Mouse (Mus musculus): Measurements from ENCODE around the gene Ngef. TPM values are rescaled to one million over a fixed set of nuclear protein-coding genes. Genes with fewer than 3 reads are reported as not detected.
A peak's percentile ranks its signal among the peaks of the same experiment; 100 is the strongest.

Ngef gene
- 177 and 210 TPM in 2 replicates for polyA plus RNA-seq (2012; rRNA removed)

DNA sequence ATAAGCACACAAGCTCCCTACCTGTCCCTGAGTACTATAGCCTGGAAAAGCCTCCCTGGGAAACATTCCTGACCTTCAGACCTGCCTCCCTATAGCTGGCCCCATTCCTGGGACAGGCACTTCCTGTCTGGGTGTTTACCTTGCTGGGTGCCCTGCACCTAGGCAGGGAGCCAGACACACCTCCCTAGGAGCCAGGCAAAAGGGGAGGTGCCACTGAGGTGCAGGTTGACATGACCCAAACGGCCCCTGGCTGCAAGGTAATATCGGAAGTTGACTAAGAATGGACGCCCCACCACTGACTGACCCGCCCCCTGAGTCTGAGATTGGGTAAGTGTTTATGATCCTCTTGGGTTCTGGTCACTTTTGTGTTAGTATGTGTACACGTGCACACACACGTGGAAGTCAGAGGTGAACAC, at the start of gene Ngef:
Gene Ngef (minus strand): TSS at position 71 of the 416 bp plus-strand sequence.
- DNase-seq (ENCODE audit: extremely low spot score in 1 of 2, low spot score in 1 of 2): no peak

DNA sequence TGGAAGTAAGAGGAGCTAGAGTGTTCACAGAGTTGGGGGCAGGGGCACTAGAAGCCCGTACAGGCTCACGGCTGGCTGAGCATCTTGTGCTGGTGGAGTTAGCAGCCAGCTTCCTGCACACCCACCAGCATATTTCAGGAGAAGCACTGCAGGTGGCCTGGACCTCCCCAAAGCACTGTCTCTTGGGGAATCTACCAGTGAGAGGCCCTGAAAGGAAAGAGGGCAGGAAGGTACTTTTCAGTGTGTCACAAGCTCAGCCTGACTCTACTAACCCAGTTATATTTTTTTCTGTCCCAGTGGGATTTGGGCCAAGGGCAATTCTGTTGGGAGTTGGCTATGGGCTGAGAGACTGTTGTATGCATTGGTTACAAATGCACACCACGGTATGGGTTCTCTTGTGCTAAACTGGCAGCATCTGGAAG, 48.2 kb upstream of the Ngef start:
- DNase-seq (ENCODE audit: extremely low spot score in 1 of 2, low spot score in 1 of 2): peak in 1 of 2 experiments; percentile 46

DNA sequence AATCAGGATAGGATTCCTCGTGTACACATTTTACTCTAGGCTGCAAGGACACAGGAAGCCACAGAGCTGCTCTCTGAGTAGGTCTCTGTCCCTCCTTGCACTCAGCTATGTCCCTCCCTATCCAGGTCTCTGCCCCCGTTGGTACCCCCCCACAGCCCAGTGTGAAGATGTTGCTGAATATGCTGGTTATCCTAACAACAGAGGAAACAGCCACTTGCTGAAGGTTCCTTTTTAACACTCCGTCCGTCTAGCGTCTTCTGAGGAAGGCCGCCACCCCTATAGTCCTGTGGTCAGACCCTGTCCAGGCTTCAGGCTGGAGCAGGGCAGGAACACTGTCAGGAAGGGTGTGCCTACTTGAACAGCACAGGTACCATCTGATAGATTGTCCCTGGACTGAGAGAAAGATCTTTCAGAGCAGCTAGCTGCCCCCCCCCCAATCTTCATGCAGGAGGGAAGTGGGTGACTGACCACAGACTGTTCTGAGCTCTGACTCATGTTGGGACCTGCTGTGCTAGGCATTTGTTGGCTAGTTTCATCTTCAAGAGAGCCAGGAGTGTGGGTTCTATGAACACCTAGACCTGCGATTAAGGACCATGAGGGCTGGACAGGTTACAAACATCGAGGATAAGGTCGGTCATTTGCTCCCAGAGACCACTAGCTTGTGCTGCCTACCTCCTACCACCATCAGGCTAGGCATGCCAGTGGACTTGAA, 47.6 kb upstream of the Ngef start:
- no peak for DNase-seq (ENCODE audit: extremely low spot score in 1 of 2, low spot score in 1 of 2)

DNA sequence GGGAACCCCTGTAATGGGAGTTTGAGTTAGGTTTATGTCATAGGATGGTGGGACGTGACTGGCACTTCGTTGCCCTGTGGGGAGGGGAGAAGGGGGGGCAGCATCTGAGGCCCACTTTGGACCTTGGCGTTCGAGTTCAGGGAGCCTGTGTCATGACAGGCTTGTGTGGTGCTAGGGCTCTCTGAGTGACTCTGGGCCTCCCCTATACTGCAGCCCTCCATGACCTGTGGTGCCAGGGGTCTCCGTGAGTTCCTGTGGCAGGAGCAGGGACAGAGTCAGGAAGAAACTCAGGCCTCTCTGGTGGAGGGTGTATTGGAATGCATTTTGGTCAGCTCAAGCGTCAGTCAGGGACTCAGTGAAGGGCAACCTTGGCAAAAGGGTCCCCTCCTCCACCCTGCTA, 47.0 kb upstream of the Ngef start:
- DNase-seq (ENCODE audit: extremely low spot score in 1 of 2, low spot score in 1 of 2): no peak

DNA sequence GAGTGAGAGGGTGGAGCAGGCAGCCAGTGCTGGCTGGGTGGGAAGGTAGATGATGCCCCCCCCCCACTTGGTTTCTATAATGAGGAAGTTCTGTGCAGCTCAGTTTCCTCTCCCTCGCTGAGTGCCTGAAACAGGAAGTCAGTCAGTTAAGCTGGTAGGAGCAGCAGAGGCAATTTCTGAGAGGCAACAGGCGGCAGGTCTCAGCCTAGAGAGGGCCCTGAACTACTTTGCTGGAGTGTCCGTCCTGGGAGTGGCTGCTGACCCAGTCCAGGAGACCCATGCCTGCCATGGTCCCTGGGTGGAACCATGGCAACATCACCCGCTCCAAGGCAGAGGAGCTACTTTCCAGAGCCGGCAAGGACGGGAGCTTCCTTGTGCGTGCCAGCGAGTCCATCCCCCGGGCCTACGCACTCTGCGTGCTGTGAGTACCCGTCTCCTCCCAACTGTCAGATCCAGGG, 46.6 kb upstream of the Ngef start, which contains the start of gene Inpp5d:
Gene Inpp5d (plus strand): TSS at position 102 of the 458 bp plus-strand sequence.
- no peak for DNase-seq (ENCODE audit: extremely low spot score in 1 of 2, low spot score in 1 of 2)

DNA sequence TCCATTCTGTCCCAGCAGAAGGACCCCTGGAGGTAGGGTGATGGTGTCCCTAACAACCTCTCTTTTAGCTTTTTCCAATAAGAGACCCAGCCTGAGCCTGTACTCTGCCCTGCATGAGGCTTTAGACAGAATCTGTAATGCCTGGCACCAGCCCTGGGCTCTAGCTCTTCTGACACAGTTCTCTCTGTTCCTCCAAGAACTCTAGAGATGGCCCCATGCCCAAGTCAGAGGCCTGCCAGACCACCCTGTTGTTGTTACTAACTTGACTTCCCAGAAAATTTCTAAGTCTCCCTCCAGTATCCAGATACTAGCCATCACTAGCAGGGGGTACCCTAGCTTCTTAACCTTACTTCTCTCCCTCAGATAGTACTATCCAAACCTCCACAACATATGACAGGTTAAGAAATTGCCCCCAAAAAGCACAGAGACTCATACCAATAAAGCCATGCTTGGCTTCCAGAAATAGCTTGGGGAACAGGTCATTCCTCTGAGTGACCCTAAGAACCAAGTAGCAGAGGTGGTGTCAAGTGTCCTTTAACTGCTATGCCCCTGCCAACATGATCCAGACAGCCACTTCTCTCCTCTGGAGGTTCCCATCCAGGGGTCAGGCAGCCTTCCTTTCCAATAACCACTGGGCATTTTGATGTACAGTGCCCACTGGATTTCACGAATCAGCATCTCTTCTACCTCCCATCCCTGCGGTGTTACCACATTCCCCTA, 41.1 kb upstream of the Ngef start:
- DNase-seq (ENCODE audit: extremely low spot score in 1 of 2, low spot score in 1 of 2): no peak

DNA sequence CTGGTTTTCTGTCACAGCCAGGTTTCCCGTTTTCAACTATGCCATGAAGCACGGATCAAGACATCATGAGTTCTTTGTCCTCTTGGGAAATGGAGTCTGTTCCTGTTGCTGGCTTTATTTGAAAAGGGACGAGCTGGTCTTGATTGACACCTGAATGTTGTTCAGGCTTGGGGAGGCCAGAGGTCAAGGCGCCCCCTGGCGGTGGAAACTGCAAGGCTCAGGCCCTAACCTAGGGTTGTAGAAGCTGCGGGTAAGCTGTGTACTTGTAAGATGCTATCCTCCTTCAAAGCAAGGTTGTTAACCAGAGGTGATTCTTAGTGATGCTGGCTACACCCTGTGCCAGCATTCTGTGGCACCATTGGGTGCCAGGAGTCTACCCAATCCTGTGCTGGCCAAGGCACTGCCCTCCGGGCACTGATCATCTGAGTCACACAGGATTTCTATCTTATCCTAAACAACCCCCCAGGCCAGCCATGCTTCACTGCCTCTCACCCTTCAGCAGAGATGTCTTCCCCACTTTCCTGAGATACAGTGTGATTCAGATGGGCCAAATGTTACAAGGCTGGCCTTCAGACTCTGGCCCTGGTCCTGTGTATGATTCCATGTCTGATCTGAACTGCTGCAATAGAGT, 34.9 kb upstream of the Ngef start:
- peak in 1 of 2 experiments; percentile 53 for DNase-seq (ENCODE audit: extremely low spot score in 1 of 2, low spot score in 1 of 2)

DNA sequence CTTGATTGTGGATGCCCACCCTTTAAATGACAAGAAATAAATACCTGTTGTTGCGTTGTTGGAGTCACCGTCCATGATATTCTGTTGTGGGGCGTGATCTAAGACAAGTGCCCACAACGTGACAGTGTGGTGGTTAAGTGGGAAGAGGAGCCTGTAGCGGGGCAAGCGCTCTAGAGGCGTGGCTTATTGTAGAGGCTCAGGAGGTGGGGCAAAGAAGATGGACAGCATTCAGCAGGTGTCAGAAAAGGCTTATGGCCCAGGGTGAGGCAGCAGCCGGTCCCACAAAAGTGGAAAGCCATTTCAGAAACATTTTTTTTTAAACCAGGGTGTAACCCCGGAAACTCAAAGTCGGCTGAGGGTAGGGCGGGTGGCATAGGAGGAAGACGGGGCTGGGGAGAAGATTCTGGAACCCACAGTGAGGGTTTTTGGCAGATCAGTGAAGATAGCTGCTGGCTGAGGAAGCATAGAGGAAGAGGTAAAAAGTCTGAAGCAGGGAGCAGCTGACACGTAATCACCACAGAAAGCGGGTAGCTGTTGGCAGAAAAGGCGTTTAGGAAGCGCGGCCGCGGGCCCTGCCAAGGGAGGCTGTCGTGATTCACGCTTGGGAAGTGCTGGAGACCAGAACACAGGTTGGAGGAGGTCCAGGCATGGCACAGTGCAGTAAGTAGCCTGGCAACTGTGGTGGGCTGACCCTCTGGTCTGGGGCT, 33.9 kb upstream of the Ngef start:
- DNase-seq (ENCODE audit: extremely low spot score in 1 of 2, low spot score in 1 of 2): peak; percentile 74 to 85

DNA sequence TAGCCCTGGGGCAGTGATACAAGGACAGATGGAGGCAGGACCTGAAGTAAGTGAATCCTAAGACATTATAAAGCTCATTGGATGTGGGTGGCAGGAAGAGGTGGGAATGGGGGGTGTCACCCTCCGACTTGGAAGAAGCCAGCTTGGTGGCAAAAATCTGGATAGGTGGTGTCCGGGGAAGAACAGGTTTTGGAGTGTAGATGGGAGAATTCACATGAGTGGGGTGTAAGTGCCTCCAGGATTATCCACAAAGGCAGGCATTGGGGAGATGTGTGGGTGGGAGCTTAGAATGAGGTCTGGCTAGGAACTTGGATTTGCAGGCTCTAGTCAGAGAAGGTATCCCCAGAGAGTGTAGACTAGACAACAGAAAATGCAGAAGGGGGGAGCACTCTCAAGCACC, 31.6 kb upstream of the Ngef start:
- peak; percentile 49 to 68 for DNase-seq (ENCODE audit: extremely low spot score in 1 of 2, low spot score in 1 of 2)

DNA sequence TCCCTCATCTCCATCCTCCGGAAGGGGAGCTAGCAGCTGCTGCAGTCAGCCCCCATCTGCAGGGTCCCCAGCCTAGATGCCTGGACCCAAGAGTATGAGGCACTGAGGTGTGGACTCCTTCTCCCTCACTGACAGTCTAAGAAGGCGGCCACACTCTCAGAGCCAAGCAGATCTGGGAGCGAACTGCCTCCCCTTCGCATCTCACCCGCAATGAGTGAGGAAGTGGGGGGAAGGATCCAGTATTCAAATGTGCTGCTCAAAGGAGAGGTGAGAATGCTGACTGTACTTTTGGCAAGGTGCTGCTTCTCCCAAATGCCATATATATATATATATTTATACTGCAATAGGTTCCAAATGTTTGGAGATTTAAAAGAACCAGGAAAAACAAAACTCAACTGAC, 29.7 kb upstream of the Ngef start:
- DNase-seq (ENCODE audit: extremely low spot score in 1 of 2, low spot score in 1 of 2): peak; percentile 63 to 75

DNA sequence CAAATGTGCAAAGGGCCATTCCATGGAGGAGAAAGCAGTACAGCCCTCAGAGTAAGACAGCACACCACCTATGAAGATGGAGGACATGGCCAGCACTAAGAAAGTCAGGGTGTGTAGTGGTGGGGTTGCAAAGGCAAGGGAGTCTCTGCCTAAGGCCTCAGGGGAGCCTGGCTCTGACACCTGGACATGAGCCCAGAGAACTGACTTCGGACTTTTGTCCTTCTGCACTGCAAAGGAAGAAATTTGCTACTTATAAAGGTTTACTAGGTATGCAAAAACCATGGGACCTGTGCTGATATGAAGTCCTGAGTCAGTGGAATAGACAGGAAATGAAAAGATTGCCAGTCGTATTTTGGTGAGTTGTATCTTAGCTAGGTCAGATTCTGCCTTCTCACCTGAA, 28.1 kb upstream of the Ngef start:
- DNase-seq (ENCODE audit: extremely low spot score in 1 of 2, low spot score in 1 of 2): no peak

DNA sequence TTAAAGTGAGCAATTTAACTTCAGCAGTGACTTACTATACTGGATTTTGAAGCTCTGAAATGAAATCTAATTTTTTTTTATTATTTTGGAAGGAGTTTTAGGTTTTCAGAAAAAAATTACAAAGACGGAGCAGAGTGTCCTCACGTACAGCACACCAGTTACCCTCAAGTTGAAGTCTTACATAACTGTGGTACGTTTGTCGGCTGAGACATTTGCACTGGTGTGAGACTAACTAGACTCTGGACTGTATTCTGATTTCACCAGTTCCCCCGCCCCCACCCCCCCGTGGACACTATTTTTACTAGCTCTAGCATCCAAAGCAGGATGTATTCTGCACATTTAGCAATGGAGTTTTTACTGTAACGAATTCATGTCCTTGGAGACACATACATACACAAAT, 26.9 kb upstream of the Ngef start:
- DNase-seq (ENCODE audit: extremely low spot score in 1 of 2, low spot score in 1 of 2): no peak

DNA sequence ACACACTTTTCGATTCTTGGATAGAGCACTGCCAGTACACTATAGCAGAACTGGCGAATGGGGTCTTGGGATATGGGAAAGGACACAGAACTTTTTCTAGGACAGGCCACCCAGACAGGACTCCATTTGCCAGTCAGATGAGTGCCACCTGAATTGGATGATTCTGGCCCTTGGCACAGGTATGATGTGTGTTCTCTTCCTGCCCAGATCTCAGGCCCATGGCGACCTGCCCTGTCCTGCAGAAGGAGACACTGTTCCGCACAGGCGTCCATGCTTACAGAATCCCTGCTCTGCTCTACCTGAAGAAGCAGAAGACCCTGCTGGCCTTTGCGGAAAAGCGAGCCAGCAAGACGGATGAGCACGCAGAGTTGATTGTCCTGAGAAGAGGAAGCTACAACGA, 21.0 kb upstream of the Ngef start:
- DNase-seq (ENCODE audit: extremely low spot score in 1 of 2, low spot score in 1 of 2): no peak

DNA sequence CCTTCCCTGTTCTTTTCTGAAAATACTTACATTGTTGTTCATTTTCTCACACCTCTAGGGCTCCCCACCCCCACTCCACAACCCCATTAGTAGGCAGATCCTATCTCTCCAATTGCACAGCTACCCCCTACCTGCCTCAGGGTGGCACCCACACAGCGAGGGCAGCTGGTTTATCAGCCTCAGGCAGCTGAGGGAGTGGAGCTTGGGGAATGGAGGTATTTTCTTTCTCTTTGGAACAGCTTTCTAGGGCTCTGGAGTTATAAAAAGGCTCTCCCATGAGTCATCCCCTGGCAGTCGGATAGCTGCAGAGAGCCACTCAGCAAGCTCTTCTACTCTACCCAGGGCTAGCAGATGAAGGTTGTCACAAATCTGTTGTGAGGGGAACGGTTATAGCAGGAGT, 20.6 kb upstream of the Ngef start:
- DNase-seq (ENCODE audit: extremely low spot score in 1 of 2, low spot score in 1 of 2): peak; percentile 72 to 78

DNA sequence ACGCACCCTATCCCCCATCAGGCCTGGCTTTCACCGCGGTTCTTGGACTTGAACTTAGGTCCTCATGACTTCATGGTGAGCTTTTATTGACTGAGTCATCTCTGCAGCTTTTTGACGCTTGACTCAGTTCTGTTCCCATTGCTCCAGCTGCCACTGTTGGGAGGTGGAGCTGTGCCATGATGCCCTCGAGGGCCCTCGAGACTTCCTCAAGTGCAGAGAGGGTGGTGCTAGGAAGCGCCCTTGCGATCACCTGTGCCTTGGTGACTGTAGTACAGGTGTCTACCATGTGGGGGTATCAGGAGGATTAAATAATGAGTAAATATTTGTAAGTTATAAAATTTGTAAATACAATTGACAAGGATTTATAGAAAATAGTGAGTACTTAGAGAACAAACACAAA, 16.3 kb upstream of the Ngef start:
- no peak for DNase-seq (ENCODE audit: extremely low spot score in 1 of 2, low spot score in 1 of 2)

DNA sequence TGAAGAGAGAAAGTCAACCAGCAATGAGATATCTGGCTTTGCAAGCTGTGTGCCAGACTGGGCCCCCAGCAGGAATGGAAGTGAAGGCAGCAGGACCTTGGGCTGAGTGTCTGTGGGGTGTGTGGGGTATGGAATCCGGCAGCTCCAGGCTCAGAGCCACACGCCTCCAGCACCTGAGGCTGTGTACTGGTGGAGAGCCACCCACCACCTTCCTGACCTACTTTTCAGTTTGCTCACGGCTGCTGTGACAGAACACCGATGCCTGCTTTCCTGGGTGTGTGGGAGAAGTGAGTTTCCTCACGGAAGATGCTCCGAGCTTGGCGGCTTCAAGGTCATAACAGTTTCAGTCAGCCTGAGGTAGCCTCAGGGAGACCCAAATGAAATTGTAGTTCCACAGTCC, 15.5 kb upstream of the Ngef start:
- peak; percentile 70 to 79 for DNase-seq (ENCODE audit: extremely low spot score in 1 of 2, low spot score in 1 of 2)

DNA sequence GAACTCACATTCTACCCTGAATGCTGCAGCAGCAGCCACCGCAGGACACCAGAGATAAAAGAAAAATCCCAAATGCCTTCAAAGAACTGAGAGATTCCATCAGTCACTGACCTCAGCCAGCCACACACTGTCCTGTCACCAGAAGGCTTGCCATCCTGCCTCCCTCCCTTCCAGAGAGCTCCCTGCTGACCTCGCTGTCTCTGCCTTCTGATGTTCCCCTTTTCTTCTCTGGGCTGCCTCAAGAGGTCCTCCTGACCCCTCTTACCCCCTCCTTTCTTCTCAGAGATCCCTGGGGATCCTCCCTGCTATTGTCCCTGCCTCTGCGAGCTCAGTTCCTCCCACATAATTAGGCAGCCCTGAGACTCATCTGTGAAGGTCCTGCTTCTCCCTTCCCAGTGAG, 7.2 kb upstream of the Ngef start:
- DNase-seq (ENCODE audit: extremely low spot score in 1 of 2, low spot score in 1 of 2): no peak

DNA sequence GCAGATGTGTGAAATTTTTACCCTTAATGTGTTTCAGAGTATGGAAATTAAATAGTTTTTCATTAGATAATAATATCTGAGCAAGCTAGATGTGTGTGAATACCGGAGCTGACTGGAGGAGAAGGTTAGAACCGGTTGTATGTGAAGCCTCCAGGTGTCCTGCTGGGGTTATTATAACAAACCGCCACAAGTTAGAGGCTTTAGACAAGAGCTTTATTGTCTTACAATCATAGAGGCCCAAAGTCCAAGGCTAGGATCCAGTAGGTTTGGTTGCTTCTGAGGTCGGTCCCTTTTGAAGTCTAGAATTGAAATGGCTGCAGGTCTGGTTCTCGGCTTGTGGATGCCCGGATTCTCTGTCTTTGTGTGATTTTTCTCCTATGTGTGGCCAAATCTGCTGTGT, 5.3 kb upstream of the Ngef start:
- no peak for DNase-seq (ENCODE audit: extremely low spot score in 1 of 2, low spot score in 1 of 2)

DNA sequence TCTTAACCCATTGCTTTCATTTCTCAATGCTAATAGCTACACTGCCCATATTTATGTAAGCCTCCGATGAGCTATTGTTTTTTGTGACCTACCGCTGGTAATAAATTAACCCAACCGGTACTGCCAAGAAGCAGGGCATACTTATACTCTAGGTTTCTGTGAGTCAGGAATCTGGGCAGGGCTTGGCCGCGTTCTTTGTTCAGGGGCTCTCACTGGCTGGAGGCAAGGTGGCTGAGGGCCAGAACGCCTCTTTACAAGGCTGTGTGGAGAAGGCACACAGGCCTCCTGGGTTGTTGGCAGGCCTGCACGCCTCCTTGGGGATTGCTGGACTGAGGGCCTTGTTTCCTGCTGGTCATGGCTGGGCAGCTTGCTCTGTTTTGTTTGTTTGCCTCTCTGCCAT, 1.1 kb upstream of the Ngef start:
- DNase-seq (ENCODE audit: extremely low spot score in 1 of 2, low spot score in 1 of 2): peak in 1 of 2 experiments; percentile 41

DNA sequence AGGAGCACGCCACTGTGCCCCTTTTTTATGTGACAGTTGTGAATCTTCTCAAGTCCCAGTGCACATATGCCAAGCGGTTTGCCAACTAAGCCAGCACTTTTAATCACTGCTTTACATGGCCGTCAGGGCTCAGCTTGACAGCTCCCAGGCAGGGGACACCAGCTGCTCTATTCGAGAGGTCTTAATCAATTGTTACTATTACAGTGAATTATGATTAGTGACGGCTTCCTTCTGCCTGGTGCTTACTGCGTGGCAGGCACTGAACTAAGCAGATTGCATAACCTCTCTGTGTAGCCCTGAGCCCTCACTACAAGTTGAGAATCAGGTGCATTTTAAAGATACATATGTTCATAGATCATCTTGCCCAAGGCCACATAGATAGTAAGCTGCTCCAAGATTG, 683 bp upstream of the Ngef start:
- no peak for DNase-seq (ENCODE audit: extremely low spot score in 1 of 2, low spot score in 1 of 2)

DNA sequence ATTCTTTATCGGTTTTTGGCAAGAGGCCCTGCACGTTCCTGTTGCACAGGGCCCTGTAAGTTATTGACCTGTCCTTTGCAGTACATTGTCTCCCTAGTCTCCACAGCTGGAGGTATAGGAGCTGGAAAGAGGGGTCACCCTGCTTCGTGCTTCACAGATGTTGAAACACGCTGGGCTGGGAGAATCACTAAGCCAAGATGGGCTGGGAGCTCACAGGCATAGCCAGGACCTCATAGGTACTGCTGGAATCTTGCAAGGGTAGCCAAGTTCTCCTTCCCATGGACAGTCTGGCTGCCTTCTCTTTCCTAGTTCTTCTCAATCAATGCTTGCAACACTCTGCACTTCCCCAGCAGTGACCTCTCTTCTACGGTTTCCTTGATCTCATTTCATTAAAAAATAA, 409 bp downstream of the Ngef start:
- no peak for DNase-seq (ENCODE audit: extremely low spot score in 1 of 2, low spot score in 1 of 2)
